20 mouse cellular contexts compared by ENCODE assay signal in the genomic region with DNA sequence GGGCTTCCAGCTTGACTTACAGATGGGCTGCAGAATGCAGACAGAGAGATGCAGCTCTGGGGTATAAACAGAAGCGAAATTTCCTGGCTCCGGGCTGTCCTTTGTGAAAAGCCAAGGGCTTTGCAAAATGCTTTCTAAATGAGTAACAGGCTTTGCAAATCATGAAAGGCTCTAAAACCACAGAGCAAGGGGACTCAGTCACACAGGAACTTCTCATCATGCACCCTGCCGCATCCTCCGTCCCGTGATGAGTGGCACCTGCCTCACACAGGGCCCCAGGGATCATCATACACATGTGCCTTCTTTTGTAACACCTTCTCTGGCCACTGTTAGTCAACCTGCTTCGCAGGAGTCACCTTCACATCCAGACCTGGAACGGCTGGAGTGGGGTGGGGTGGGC. TPM values are rescaled to one million over a fixed set of nuclear protein-coding genes. Genes with fewer than 3 reads are reported as not detected.
DNase-seq lines count a peak whose midpoint lies in the region; ATAC-seq lines count a peak whose summit lies in the region.
"Had no signal": no experiment of that assay in that cellular context is flagged by ENCODE, and none has a peak within 500 bp of the region (broad histone marks: within the 10 kb centered on the region; RNA-seq: fewer than 3 reads in every experiment).

No protein-coding gene starts in this region.

- H3K27ac ChIP-seq in hindbrain, embryonic 14.5 days, result no peak overlapping the region
- no peak overlapping the region for H3K27ac ChIP-seq in forebrain, embryonic 11.5 days (ENCODE audit: low read depth, low read length)
- H3K27ac ChIP-seq: embryonic facial prominence, embryonic 12.5 days; heart, embryonic 15.5 days; macrophage; midbrain, embryonic 13.5 days had no signal

- no peak overlapping the region for H3K9ac ChIP-seq in hindbrain, embryonic 14.5 days
- H3K9ac ChIP-seq in forebrain, embryonic 11.5 days (ENCODE audit: low read length), result no peak overlapping the region
- H3K9ac ChIP-seq: embryonic facial prominence, embryonic 12.5 days; forebrain, postnatal 0 days; heart, embryonic 15.5 days; lung, embryonic 14.5 days; midbrain, embryonic 13.5 days had no signal

- peaks cover 9% of the 10 kb centered on the region; the same call in 1 of the 2 replicates for H3K27me3 ChIP-seq in hindbrain, embryonic 14.5 days (ENCODE audit: control insufficient read depth, insufficient read depth, low read length)
- peaks cover 3% of the 10 kb centered on the region; the same call in 1 of the 2 replicates for H3K27me3 ChIP-seq in forebrain, embryonic 11.5 days (ENCODE audit: control insufficient read depth, insufficient read depth, low read length)

- no peak overlapping the region for H3K4me2 ChIP-seq in hindbrain, embryonic 14.5 days (replicated peaks)
- H3K4me2 ChIP-seq in forebrain, embryonic 11.5 days (ENCODE audit: low read depth, low read length, severe bottlenecking), result no peak overlapping the region
- H3K4me2 ChIP-seq: embryonic facial prominence, embryonic 12.5 days; heart, embryonic 15.5 days; liver, embryonic 11.5 days; lung, embryonic 14.5 days; midbrain, embryonic 13.5 days had no signal

- H3K36me3 ChIP-seq in hindbrain, embryonic 14.5 days (replicated peaks; ENCODE audit: control insufficient read depth, insufficient read depth), result no peaks in the 10 kb centered on the region
- H3K36me3 ChIP-seq in forebrain, embryonic 11.5 days (ENCODE audit: control insufficient read depth, insufficient read depth, low read length), result no peaks in the 10 kb centered on the region
- H3K36me3 ChIP-seq: embryonic facial prominence, embryonic 12.5 days; G1E; heart, embryonic 15.5 days; midbrain, embryonic 13.5 days had no signal

- no peaks in the 10 kb centered on the region for H3K4me1 ChIP-seq in hindbrain, embryonic 14.5 days (replicated peaks; ENCODE audit: control insufficient read depth, insufficient read depth, low read length)
- no peaks in the 10 kb centered on the region for H3K4me1 ChIP-seq in forebrain, embryonic 11.5 days (replicated peaks; ENCODE audit: control insufficient read depth, insufficient read depth, low read length)
- H3K4me1 ChIP-seq: embryonic facial prominence, embryonic 12.5 days; heart, embryonic 15.5 days; midbrain, embryonic 13.5 days had no signal

- 89% methylated on average over 7 of the region's 7 CpGs for WGBS in hindbrain, embryonic 14.5 days
- 86% methylated on average over 7 of the region's 7 CpGs for WGBS in forebrain, embryonic 11.5 days

- ATAC-seq in megakaryocyte, adult 5-6 weeks (ENCODE audit: poor library complexity, severe bottlenecking), result 0 out of 2 replicates have a peak, but pooled peaks have one; percentile 25
- no peak for ATAC-seq in hindbrain, embryonic 14.5 days (ENCODE audit: low FRiP score)
- no peak for ATAC-seq in forebrain, embryonic 11.5 days (replicated peaks; ENCODE audit: low FRiP score)
- ATAC-seq: forebrain, postnatal 0 days; midbrain, embryonic 13.5 days had no signal

- no peaks in the 10 kb centered on the region for H3K9me3 ChIP-seq in hindbrain, embryonic 14.5 days (ENCODE audit: control insufficient read depth, low read length)
- no peaks in the 10 kb centered on the region for H3K9me3 ChIP-seq in forebrain, embryonic 11.5 days (ENCODE audit: control insufficient read depth, low read length)
- H3K9me3 ChIP-seq: embryonic facial prominence, embryonic 12.5 days; G1E; heart, embryonic 15.5 days; midbrain, embryonic 13.5 days had no signal

- no peak overlapping the region for H3K4me3 ChIP-seq in hindbrain, embryonic 14.5 days (replicated peaks; ENCODE audit: low read length)
- no peak overlapping the region for H3K4me3 ChIP-seq in forebrain, embryonic 11.5 days (ENCODE audit: low read depth, low read length)
- H3K4me3 ChIP-seq: embryonic facial prominence, embryonic 12.5 days; heart, embryonic 15.5 days; midbrain, embryonic 13.5 days had no signal

- DNase-seq in CD4-positive helper T cell, adult 2 months (ENCODE audit: low read depth, low spot score), result peak; percentile 85
- DNase-seq in Muller cell, postnatal 12 days (ENCODE audit: inconsistent ontology term), result peak; percentile 73
- DNase-seq in thymus, postnatal 4 days, result peak; percentile 66
- no peak for DNase-seq in right cerebral cortex, postnatal 14 days
- DNase-seq in hindbrain, embryonic 14.5 days (ENCODE audit: low spot score), result no peak
- no peak for DNase-seq in forebrain, embryonic 11.5 days (ENCODE audit: low spot score)
- DNase-seq: adrenal gland, postnatal 25 days; cerebellum, adult 9-10 months; forebrain, postnatal 0 days; kidney, adult 9 months; kidney, postnatal 36 days; left cerebral cortex, postnatal 4 days; lung, embryonic 14.5 days had no signal

RNA-seq across cellular contexts. Expression of a gene that starts 43.7 kb away (rescaled TPM):
- 53.8 and 54.4 TPM in 2 replicates for total RNA-seq in megakaryocyte, adult 5-6 weeks (2015)
- total RNA-seq in megakaryocyte, adult 5-6 weeks (2017), result 44.2 and 60.4 TPM in 2 replicates
- polyA plus RNA-seq in hindbrain, embryonic 14.5 days (2014; fragmentation: Nextera tagmentation; extraction: Ambion mirVana), result 8.6 and 10.4 TPM in 2 replicates
- polyA plus RNA-seq in forebrain, embryonic 11.5 days (2014; fragmentation: Nextera tagmentation; extraction: Ambion mirVana), result 5.9 and 6.4 TPM in 2 replicates

RNA-seq across cellular contexts. Expression of a gene that starts 43.9 kb away (rescaled TPM):
- total RNA-seq in megakaryocyte, adult 5-6 weeks (2015), result 216 and 241 TPM in 2 replicates
- 340 and 348 TPM in 2 replicates for total RNA-seq in megakaryocyte, adult 5-6 weeks (2017)
- polyA plus RNA-seq in hindbrain, embryonic 14.5 days (2014; fragmentation: Nextera tagmentation; extraction: Ambion mirVana), result 291 and 321 TPM in 2 replicates
- 341 and 343 TPM in 2 replicates for polyA plus RNA-seq in forebrain, embryonic 11.5 days (2014; fragmentation: Nextera tagmentation; extraction: Ambion mirVana)

Comparison
In these comparisons a context has a peak if more than half of its experiments do, and no peak if none do; other contexts are left out.
1. DNase-seq: peak in CD4-positive helper T cell, adult 2 months (single experiment), Muller cell, postnatal 12 days (single experiment) and thymus, postnatal 4 days (single experiment); none in right cerebral cortex, postnatal 14 days (single experiment), hindbrain, embryonic 14.5 days (single experiment) and forebrain, embryonic 11.5 days (single experiment).